Mouse (Mus musculus): ENCODE measurements around the gene Rcor3.

The Rcor3 gene

GRCm38 (mm10) chr1:192070618-192071051 lies 67.2 kb downstream of the Rcor3 start:
- no peak for DNase-seq (ENCODE audit: low spot score)

GRCm38 (mm10) chr1:192069971-192070591 lies 67.8 kb downstream of the Rcor3 start:
- no peak for DNase-seq (ENCODE audit: low spot score)

- peak; percentile 29 for DNase-seq (ENCODE audit: low spot score)
Measured at GRCm38 (mm10) chr1:192068188-192068587, 69.7 kb downstream of the Rcor3 start.

- no peak for DNase-seq (ENCODE audit: low spot score)
Measured at GRCm38 (mm10) chr1:192066956-192067355, 70.9 kb downstream of the Rcor3 start.

- no peak for DNase-seq (ENCODE audit: low spot score)
Measured at GRCm38 (mm10) chr1:192063209-192063946, 74.5 kb downstream of the Rcor3 start.

- no peak for DNase-seq (ENCODE audit: low spot score)
Measured at GRCm38 (mm10) chr1:192062682-192063081, 75.2 kb downstream of the Rcor3 start.

GRCm38 (mm10) chr1:192061666-192062306 lies 76.1 kb downstream of the Rcor3 start:
- no peak for DNase-seq (ENCODE audit: low spot score)

- no peak for DNase-seq (ENCODE audit: low spot score)
Measured at GRCm38 (mm10) chr1:192058911-192059310, 79.0 kb downstream of the Rcor3 start.

- no peak for DNase-seq (ENCODE audit: low spot score)
Measured at GRCm38 (mm10) chr1:192053726-192054125, 84.1 kb downstream of the Rcor3 start.

- DNase-seq (ENCODE audit: low spot score), result no peak
Measured at GRCm38 (mm10) chr1:192052986-192053385, 84.9 kb downstream of the Rcor3 start.

GRCm38 (mm10) chr1:192052461-192052860 lies 85.4 kb downstream of the Rcor3 start:
- DNase-seq (ENCODE audit: low spot score), result no peak

Data from c-Kit-positive CD71-positive TER-119-positive erythroid progenitor cells, embryonic 14.5 days (primary cell).